Mouse (Mus musculus) MN1 (cell line): ENCODE measurements around the gene Trim44.

Experiments used
- DNase-seq: peaks from one replicate; pipeline ENCODE4 v3.0.0-alpha.2; 2016; ENCODE audit warnings: low spot score

The Trim44 gene

DNA sequence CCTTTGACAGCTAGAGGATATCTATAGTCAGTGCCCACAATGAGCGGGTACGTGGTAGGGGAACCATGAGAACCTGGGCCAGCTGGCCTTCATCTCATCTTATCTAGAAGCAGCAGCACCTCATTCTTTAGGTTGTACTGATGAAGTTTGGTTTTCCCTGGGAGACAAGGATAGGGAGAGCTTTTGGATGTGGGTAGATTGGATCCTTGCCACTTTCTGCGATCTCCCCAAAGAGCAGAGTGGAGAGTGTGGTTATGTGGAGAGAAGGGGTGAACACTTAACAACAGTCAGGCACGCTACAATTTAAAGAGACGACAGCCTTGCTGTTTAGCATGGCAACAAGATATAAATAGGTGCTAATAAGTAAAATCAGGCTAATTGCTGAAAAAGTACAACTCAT, 119.0 kb downstream of the Trim44 start:
- DNase-seq, result no peak

DNA sequence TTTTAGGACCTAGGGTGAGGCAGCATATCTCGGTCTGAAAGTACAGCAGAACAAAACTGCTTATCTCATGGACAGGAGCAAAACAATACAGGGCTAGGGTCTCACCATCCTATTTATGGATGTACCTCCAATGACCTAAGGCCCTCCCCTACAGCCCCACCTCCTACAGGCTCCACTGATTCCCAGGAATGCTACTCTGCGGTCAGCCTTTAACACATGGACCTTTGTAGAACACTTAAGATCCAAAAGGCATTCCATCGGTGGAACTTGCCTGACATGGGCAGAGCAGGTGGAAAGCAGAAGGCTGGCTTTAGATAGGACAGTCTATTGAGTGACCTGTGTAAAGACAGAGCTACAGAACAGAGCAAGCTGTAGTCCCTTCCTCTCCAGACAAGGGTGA, 120.3 kb downstream of the Trim44 start:
- DNase-seq, result no peak

DNA sequence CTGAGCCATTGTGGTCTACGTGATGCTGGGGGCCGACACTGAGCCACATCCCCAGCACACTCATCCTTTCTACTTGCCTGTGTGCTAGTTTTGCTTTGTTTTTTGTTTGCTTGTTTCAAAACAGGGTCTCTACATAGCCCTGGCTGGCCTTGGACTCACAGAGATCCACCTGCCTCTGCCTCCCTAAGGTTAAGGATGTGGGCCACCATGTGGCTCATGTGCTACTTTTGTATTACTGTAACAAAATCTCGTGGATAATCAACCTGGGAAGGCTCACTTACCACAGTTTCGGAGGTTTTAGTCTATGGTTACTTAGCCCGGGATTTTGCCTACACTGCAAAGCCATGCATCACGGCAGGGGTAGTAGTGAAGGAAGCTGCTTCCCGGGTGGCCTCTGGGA, 125.5 kb downstream of the Trim44 start:
- no peak for DNase-seq

DNA sequence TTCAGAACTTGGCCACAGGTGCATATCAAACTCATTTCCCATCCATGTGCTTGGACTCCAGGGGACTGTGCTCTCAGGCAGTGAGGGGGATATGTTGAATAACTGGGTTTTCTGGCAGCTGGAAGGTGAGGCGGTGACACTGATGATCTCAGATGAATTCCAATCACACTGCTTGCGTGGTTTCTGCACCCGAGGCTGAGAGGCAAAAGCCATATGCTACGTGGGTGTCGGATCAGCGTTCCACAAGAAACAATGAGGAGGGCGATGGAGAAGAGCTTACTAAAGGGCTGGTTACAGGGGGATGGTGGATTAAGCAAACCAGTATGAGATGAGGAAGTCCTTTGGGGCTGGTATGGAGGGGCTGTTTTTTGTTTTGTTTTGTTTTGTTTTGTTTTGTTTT, 127.8 kb downstream of the Trim44 start:
- DNase-seq, result no peak

DNA sequence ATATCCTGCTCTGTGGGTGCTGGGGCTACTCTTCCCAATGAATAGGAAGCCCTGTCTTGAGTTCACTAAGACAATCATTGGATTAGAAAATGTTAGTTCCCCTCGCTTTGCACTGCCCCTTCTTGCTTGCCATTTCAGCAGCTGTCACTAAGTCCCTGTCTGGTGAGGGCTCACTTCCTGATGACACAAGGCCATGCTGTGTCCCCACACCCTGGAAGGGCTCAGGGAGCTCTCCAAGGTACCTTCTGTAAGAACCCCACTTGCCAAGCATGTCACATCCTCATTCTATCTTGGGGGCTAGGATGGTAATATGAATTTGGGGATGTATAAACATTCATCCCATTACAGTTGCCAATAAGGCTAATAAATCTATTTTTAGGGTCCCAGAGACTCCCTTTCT, 129.7 kb downstream of the Trim44 start:
- no peak for DNase-seq

DNA sequence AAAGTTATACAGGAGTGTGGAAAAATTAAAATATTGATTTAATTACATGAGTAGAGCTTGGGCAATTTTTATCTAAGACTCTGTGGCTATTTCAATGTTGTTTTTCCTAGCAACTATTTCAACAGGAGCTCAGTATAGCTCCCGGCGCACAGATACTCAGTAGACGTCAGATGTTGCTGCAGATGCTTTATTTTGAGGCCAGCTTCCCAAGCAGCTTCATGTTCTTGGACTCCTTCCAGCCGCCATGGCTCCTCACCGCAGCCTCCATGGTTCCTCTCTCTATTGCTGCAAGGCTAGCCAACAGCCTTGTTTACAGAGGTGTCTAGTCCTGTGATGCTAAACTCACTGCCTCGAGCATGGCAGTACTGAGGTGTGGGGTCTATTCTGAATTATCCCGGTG, 134.3 kb downstream of the Trim44 start:
- DNase-seq, result no peak

DNA sequence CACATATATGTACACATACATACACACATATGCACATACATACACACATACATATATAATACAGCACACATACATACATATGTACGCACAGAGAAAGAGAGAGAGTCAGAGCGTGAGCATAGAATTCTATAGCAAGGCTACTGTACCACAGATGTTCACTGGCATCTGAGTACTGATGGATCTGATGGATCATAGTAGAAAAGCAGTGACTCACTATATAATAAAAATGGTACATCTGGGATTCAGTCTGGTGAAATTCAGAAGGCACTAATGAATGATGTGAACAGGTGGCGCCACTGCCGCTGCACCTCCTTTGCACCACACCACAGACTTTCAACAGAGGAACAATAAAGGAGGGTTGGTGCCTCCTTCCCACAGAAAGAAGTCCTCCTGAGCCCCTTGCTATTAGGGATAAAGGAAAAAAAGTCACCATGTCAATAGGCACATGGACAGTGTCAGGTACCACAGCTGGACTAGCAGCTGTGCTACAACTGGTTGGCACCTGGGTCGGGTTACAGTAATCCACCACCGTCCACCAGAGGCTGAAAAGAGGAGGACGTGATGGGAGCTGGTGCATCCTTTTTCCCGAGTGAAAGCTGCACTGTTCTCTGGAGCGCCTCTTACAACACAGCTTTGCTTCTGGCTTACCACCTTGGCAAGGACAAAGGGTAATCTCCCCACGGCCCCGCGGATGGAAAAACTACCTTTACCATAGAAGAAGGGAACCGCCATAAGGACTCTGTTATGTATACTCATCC, 139.9 kb downstream of the Trim44 start:
- no peak for DNase-seq

DNA sequence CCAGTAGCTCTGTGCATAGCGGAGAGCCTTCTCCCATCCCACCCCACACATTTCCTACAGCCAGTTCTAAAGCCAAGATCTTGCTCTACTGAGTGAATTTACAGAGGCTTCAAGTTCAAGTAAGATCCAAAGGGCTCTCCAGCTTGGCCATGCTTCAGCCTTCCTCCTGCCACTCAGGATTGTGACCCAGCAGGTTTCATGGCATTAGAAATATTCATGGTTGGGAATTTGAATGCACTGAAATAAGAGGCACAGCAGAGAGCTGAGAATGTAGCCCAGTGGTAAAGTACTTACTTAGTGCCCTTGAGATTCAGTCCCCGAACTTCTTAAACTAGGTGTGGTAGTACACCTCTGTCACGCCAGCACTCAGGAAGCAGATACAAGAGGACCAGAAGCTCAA, 140.7 kb downstream of the Trim44 start:
- DNase-seq, result no peak

DNA sequence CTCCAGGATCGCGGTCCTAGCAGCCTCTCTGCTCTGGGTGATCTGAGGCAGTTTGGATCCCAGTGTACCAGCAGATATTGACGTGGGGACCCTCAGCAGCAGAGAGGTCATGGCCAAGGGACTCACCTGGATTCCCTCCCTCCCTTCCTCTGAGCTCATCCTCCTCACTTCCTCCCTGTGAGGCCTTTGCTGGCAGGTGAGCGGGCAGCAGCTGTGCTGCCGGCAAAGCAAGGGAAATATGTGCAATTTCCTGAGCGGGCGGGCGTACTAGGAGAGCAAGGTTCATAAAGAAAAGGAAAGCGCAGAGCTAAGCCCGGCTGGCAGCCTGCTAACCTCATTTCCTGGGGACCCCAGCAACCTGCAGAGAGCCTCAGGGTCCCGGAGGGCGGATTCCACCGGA, 148.5 kb downstream of the Trim44 start:
- no peak for DNase-seq

DNA sequence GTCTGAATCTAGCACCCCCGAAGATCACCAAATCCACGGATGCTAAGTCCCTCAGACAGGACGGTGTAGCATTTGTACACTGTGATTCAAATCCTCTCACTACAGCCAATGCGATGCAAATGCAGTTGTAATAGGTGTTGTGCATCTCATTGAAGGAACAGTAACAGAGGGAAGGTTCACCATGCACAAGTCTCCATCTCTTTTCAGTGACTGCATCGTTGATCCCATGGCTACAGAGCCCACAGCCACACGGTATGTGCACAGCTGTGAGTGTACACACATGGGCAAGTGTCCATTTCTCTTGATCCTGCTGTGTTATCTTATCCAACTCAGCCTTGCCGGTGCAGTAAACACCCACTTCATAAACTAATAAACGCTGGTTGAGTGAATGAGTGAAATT, 148.9 kb downstream of the Trim44 start:
- no peak for DNase-seq

DNA sequence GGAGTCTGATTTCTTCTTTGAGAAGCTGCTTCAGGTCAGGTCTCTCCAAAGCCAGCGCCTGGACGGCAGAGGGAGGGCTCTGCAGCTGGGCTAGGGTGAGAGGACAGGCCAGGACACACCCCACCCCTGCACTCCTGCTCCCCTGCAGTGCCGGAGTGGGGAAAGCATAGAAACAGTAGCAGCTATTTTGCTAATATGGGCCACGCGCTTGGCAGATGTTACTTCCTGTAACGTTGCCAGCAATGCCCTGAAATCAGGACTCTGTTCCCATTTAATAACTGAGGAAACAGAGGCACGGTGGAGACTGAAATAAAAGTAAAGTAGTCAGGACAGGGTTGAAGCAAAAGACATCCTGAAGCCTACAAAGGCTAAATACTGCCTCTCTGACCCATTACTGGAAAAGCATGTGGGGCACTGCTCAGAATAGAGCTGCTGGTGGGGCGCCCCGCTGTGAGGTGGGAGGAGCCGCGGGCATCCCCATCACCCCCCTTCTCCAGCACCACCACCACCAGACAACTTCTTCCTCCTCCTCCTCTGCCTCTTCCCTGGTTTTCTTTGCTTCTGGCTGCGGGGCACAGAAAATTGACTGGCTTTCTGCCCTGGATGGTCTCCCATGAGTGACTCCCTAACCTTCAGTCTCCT, 149.5 kb downstream of the Trim44 start:
- peak; percentile 33 for DNase-seq

DNA sequence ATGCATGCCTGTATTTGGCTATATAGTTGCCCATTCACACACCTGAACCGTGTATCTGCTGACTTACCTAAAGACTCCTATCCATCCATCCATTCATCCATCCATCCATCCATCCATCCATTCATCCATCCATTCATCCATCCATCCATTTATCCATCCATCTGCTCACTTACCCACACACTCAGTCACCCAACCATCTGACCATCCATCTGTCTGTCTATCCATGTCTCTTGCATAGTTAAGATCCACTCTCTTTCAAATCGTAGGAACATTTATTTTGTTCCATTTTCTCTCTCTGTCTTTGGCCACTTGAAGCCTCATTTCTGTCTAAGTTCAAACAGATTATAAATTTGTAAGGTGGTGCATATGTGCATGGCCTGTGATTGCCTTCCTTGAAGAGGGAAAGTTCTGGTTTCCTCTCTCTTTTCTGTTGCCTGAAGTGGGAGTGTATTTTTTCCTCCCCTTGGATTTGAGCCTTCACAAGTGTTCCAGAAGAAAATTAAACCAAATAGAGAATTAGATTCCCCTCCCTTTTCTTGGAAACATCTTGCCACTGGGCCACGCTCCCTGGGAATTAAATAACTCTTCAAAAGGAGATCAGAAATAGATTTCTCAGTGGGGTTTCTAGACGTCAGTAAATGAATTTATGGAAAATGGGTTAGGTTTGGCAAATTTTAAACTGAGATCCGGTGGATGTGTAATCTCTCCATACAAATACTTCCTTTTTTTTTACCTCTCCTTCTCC, 150.9 kb downstream of the Trim44 start:
- DNase-seq, result no peak

DNA sequence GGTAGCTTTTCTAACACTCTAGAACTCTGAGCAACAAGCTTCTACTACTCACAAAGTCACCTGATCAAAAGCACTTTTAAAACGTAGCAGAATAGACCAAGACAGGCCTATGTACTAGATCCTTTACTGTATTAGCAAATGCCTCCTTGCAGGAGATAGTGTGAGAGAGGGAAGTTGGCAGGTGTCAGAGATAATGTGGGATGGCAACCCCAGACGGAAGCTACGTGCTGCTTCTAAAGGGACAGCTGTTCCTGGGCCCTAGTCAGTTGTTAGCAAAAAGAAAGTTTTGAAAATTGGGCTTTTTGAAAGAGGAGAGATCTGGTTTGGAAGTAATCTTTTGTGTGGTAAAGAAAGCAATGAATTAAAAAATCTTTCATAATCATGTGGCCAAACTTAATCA, 151.5 kb downstream of the Trim44 start:
- no peak for DNase-seq

DNA sequence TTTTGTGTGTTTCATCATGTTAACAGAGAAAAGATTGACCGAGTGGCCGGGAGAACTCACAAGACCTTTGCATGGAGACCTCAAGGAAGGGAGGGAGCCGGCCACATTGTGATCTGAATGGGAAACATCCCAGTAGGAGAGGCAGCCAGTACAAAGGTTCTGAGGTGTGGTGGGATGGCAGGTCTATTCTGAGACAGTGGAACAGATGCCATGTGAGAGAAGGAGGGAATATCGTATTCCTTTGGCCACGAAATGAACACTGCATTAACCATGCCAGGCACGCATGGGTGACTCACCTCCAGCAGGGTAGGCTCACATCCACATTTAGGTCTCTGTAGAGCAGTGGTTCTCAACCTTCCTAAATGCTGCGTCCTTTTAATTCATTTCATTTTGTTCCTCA, 154.4 kb downstream of the Trim44 start:
- DNase-seq, result no peak

DNA sequence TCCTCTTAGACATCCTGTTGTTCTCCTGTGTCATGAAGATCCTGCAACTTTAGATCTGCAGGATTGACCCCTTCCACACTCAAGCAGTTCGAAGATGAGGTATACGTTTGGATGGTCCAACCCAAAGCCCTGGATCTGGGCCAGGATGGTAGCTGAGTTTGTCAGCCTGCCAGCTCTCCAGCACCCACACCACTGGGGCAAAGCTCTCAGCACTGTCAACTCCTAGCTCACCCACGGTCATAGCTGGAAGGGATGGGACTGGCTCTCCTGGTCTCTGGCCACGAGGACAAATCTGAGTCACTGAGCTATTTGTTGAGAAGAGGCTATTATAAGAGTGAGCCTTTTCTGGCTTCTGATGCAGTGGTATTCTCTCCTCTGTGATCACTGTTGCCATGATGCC, 155.0 kb downstream of the Trim44 start:
- DNase-seq, result peak; percentile 59
